Mouse (Mus musculus): ENCODE data around the gene Maz. TPM values are rescaled to one million over a fixed set of nuclear protein-coding genes. Genes with fewer than 3 reads are reported as not detected.

Maz gene
- polyA plus RNA-seq, 1 experiment, result 248 TPM

DNA sequence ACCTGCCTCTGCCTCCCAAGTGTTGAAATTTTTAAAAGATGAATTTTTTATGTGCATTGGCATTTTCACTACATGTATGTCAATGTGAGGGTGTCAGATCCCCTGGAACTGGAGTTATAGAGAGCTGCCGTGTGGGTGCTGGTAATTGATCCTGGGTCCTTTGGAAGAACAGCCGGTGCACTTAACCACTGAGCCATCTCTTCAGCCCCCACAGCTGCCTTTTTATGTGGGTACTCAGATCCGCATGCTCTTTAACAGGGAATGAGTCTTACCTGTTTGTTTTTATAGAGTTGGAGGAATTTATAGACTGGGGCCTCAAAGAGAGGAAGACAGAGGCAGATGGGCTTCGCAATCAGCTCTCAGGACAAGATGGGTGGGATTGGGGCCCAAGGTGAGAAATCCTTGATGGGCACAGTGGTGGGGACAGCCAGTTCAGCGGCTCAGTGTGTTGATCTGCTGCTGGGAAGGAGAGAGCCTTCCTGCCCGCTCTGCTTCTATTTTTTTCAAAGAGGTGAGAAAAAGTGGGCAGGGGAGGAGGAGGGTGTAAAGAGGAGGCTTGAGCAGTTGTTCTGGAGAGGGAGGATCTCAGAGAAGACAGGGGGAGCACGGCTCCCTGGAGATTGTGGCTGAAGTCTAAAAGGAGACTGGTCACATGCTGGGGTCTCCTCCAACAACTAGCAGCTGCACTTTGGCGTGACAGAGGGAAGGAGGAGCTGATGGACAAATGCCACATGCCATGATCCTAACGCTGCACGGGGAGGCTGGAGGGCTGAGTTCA, 42.0 kb downstream of the Maz start:
- TF ChIP-seq POLR2A (IDR thresholded peaks at IDR 0.05; ENCODE audit: low read depth, low read length), result no peak
- TF ChIP-seq CTCF (IDR thresholded peaks at IDR 0.05; ENCODE audit: extremely low read depth, insufficient read length, insufficient replicate concordance, low read depth, low read length), result no peak
- no peak overlapping the region for H3K27ac ChIP-seq (ENCODE audit: insufficient read depth, low read depth, low read length)
- H3K36me3 ChIP-seq (ENCODE audit: control insufficient read depth, insufficient read depth, low read length), result peaks cover 43% of the 10 kb centered on the region
- H3K27me3 ChIP-seq (ENCODE audit: control insufficient read depth, insufficient read depth, low read length), result no peaks in the 10 kb centered on the region
- H3K4me3 ChIP-seq (ENCODE audit: low read depth, low read length), result no peak overlapping the region
- WGBS, result 78% methylated on average over 10 of the region's 10 CpGs
- peaks cover 23% of the 10 kb centered on the region for H3K4me1 ChIP-seq (ENCODE audit: control insufficient read depth, insufficient read depth, insufficient read length, low read length)

DNA sequence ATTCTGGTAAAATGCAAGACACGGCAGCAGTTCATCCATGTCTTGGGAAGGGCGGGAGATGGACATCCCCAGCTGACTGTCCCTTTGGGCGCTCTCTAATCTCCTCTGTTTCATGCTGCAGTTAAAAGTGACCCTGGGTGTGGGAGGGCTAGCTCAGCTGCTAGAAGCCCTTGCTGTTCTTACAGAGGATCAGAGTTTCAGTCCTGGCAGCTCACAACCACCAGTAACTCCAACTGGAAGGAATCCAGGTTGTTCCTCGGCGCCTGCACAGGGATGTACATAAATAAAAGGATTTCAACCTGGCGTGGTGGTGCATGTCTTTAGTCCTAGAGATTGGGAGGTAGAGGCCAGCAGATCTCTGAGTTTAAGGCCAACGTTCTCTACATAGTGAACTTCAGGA, 43.7 kb downstream of the Maz start:
- WGBS, result 77% methylated on average over 7 of the region's 7 CpGs
- H3K4me3 ChIP-seq (ENCODE audit: low read depth, low read length), result no peak overlapping the region

GRCm38 (mm10) chr7:126982054-126982453, 44.8 kb downstream of the Maz start:
- H3K4me3 ChIP-seq (ENCODE audit: low read depth, low read length), result no peak overlapping the region
- no peak for TF ChIP-seq POLR2A (IDR thresholded peaks at IDR 0.05; ENCODE audit: low read depth, low read length)
- TF ChIP-seq CTCF (IDR thresholded peaks at IDR 0.05; ENCODE audit: extremely low read depth, insufficient read length, insufficient replicate concordance, low read depth, low read length), result no peak
- 27% methylated on average over 4 of the region's 4 CpGs for WGBS
- H3K27ac ChIP-seq (ENCODE audit: insufficient read depth, low read depth, low read length), result peak overlapping the region; percentile 86
- peaks cover 37% of the 10 kb centered on the region for H3K4me1 ChIP-seq (ENCODE audit: control insufficient read depth, insufficient read depth, insufficient read length, low read length)
- peaks cover 40% of the 10 kb centered on the region for H3K36me3 ChIP-seq (ENCODE audit: control insufficient read depth, insufficient read depth, low read length)
- H3K27me3 ChIP-seq (ENCODE audit: control insufficient read depth, insufficient read depth, low read length), result no peaks in the 10 kb centered on the region

More for the DNA sequence above, 43.7 kb downstream of the Maz start:
- Histone ChIP-seq H3K36me3 (ENCODE audit: control insufficient read depth, insufficient read depth, low read length) (peaks cover 44% of the 10 kb centered on the region), H3K4me1 (ENCODE audit: control insufficient read depth, insufficient read depth, insufficient read length, low read length) (peaks cover 33% of the 10 kb centered on the region), H3K27ac (ENCODE audit: insufficient read depth, low read depth, low read length) (peak overlapping the region; percentile 86), H3K27me3 (ENCODE audit: control insufficient read depth, insufficient read depth, low read length) (no peaks in the 10 kb centered on the region)
- TF ChIP-seq CTCF (IDR thresholded peaks at IDR 0.05; ENCODE audit: extremely low read depth, insufficient read length, insufficient replicate concordance, low read depth, low read length), result no peak
- no peak for TF ChIP-seq POLR2A (IDR thresholded peaks at IDR 0.05; ENCODE audit: low read depth, low read length)

- TF ChIP-seq POLR2A (IDR thresholded peaks at IDR 0.05; ENCODE audit: low read depth, low read length), result no peak
- TF ChIP-seq CTCF (IDR thresholded peaks at IDR 0.05; ENCODE audit: extremely low read depth, insufficient read length, insufficient replicate concordance, low read depth, low read length), result no peak
- peaks cover 37% of the 10 kb centered on the region for H3K4me1 ChIP-seq (ENCODE audit: control insufficient read depth, insufficient read depth, insufficient read length, low read length)
- WGBS, result 74% methylated on average over 2 of the region's 2 CpGs
Measured at GRCm38 (mm10) chr7:126981601-126982000, 45.2 kb downstream of the Maz start.

GRCm38 (mm10) chr7:126978841-126979240, 48.0 kb downstream of the Maz start:
- no peak for TF ChIP-seq POLR2A (IDR thresholded peaks at IDR 0.05; ENCODE audit: low read depth, low read length)
- no peak for TF ChIP-seq CTCF (IDR thresholded peaks at IDR 0.05; ENCODE audit: extremely low read depth, insufficient read length, insufficient replicate concordance, low read depth, low read length)

More at GRCm38 (mm10) chr7:126981601-126982000, 45.2 kb downstream of the Maz start:
- Histone ChIP-seq H3K4me3 (ENCODE audit: low read depth, low read length) (no peak overlapping the region), H3K36me3 (ENCODE audit: control insufficient read depth, insufficient read depth, low read length) (peaks cover 35% of the 10 kb centered on the region), H3K27ac (ENCODE audit: insufficient read depth, low read depth, low read length) (peak overlapping the region; percentile 19; the same call in 1 of the 2 replicates), H3K27me3 (ENCODE audit: control insufficient read depth, insufficient read depth, low read length) (no peaks in the 10 kb centered on the region)

GRCm38 (mm10) chr7:126976878-126977459, 49.9 kb downstream of the Maz start:
- Histone ChIP-seq H3K27ac (ENCODE audit: insufficient read depth, low read depth, low read length) (peak overlapping the region; percentile 97), H3K4me3 (ENCODE audit: low read depth, low read length) (peak overlapping the region; percentile 90), H3K27me3 (ENCODE audit: control insufficient read depth, insufficient read depth, low read length) (no peaks in the 10 kb centered on the region), H3K4me1 (ENCODE audit: control insufficient read depth, insufficient read depth, insufficient read length, low read length) (peaks cover 24% of the 10 kb centered on the region), H3K36me3 (ENCODE audit: control insufficient read depth, insufficient read depth, low read length) (peaks cover 30% of the 10 kb centered on the region)
- no peak for TF ChIP-seq POLR2A (IDR thresholded peaks at IDR 0.05; ENCODE audit: low read depth, low read length)
- TF ChIP-seq CTCF (IDR thresholded peaks at IDR 0.05; ENCODE audit: extremely low read depth, insufficient read length, insufficient replicate concordance, low read depth, low read length), result no peak
- 6% methylated on average over 14 of the region's 14 CpGs for whole genome bisulfite sequencing

More at GRCm38 (mm10) chr7:126978841-126979240, 48.0 kb downstream of the Maz start:
- no peaks in the 10 kb centered on the region for H3K27me3 ChIP-seq (ENCODE audit: control insufficient read depth, insufficient read depth, low read length)
- 82% methylated on average over 6 of the region's 6 CpGs for WGBS
- peaks cover 38% of the 10 kb centered on the region for H3K4me1 ChIP-seq (ENCODE audit: control insufficient read depth, insufficient read depth, insufficient read length, low read length)
- no peak overlapping the region for H3K4me3 ChIP-seq (ENCODE audit: low read depth, low read length)
- H3K36me3 ChIP-seq (ENCODE audit: control insufficient read depth, insufficient read depth, low read length), result peaks cover 30% of the 10 kb centered on the region
- no peak overlapping the region for H3K27ac ChIP-seq (ENCODE audit: insufficient read depth, low read depth, low read length)

Measured in small intestine, adult 2 months (tissue).